In the genomic region with DNA sequence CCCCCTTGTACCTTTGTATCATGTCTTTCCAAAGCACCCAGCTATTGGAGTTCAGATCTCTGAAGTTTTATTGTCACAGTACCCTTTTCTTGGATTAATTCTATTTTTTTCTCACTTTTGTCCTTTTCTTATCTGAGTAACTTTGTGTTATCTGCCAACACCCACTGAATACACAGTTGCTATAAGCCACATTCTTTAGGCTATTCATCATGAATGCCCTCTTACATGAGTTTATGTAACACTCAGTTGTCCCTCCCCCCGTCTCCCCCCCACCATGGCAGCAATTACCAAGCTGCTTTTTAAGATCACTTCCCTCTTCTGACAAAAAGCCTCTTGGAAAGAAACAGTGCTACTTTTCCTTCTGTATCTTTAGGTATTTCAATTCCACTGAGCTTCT, we compare ENCODE assay signal across 33 mouse cellular contexts.
A peak's percentile ranks its signal among the peaks of the same experiment; 100 is the strongest.
DNase-seq lines count a peak whose midpoint lies in the region; ATAC-seq and TF ChIP-seq lines count a peak whose summit lies in the region.
"Had no signal": no experiment of that assay in that cellular context is flagged by ENCODE, and none has a peak within 500 bp of the region (broad histone marks: within the 10 kb centered on the region; RNA-seq: fewer than 3 reads in every experiment).

No protein-coding gene starts in this region.

- TF ChIP-seq CTCF in intestine, postnatal 0 days (IDR thresholded peaks at IDR 0.05; ENCODE audit: low read depth): no peak

- H3K36me3 ChIP-seq in intestine, embryonic 14.5 days (ENCODE audit: control insufficient read depth, insufficient read depth, low read length): no peaks in the 10 kb centered on the region
- H3K36me3 ChIP-seq in intestine, postnatal 0 days (ENCODE audit: control insufficient read depth, insufficient read depth): no peaks in the 10 kb centered on the region
- H3K36me3 ChIP-seq in intestine, embryonic 16.5 days (ENCODE audit: control insufficient read depth, insufficient read depth, low read length): no peaks in the 10 kb centered on the region
- H3K36me3 ChIP-seq in stomach, embryonic 16.5 days (ENCODE audit: control insufficient read depth, insufficient read depth, low read length): no peaks in the 10 kb centered on the region
- no peaks in the 10 kb centered on the region for H3K36me3 ChIP-seq in forebrain, embryonic 16.5 days (ENCODE audit: control insufficient read depth, insufficient read depth)
- H3K36me3 ChIP-seq: embryonic facial prominence, embryonic 10.5 days; embryonic facial prominence, embryonic 13.5 days; forebrain, embryonic 12.5 days; forebrain, embryonic 15.5 days; G1E; heart, embryonic 12.5 days; heart, embryonic 15.5 days; hindbrain, embryonic 10.5 days; hindbrain, embryonic 13.5 days had no signal

- WGBS in intestine, embryonic 14.5 days: 58% methylated on average over 1 of the region's 1 CpGs
- 33% methylated on average over 1 of the region's 1 CpGs for WGBS in intestine, postnatal 0 days
- 46% methylated on average over 1 of the region's 1 CpGs for WGBS in intestine, embryonic 16.5 days
- WGBS in stomach, embryonic 16.5 days: 38% methylated on average over 1 of the region's 1 CpGs
- WGBS in forebrain, embryonic 16.5 days: 66% methylated on average over 1 of the region's 1 CpGs

- no peaks in the 10 kb centered on the region for H3K4me1 ChIP-seq in intestine, embryonic 14.5 days (replicated peaks; ENCODE audit: control insufficient read depth, insufficient read depth, low read length)
- no peaks in the 10 kb centered on the region for H3K4me1 ChIP-seq in intestine, postnatal 0 days (replicated peaks; ENCODE audit: control insufficient read depth, insufficient read depth, low read length)
- H3K4me1 ChIP-seq in intestine, embryonic 16.5 days (ENCODE audit: control insufficient read depth, insufficient read depth, low read length): no peaks in the 10 kb centered on the region
- peaks cover 7% of the 10 kb centered on the region for H3K4me1 ChIP-seq in stomach, embryonic 16.5 days (ENCODE audit: control insufficient read depth, insufficient read depth, low read length)
- no peaks in the 10 kb centered on the region for H3K4me1 ChIP-seq in forebrain, embryonic 16.5 days (replicated peaks; ENCODE audit: control insufficient read depth, insufficient read depth, low read length)
- H3K4me1 ChIP-seq: embryonic facial prominence, embryonic 13.5 days; forebrain, embryonic 12.5 days; forebrain, embryonic 15.5 days; heart, embryonic 12.5 days; heart, embryonic 15.5 days; hindbrain, embryonic 10.5 days; hindbrain, embryonic 13.5 days had no signal

- H3K4me3 ChIP-seq in intestine, embryonic 14.5 days (ENCODE audit: low read depth, low read length): no peak overlapping the region
- H3K4me3 ChIP-seq in intestine, postnatal 0 days (ENCODE audit: low read depth, low read length): no peak overlapping the region
- H3K4me3 ChIP-seq in intestine, embryonic 16.5 days (ENCODE audit: low read length): no peak overlapping the region
- no peak overlapping the region for H3K4me3 ChIP-seq in stomach, embryonic 16.5 days (replicated peaks; ENCODE audit: low read length)
- H3K4me3 ChIP-seq in forebrain, embryonic 16.5 days (replicated peaks; ENCODE audit: low read length): no peak overlapping the region
- H3K4me3 ChIP-seq: embryonic facial prominence, embryonic 10.5 days; embryonic facial prominence, embryonic 13.5 days; erythroblast, embryonic 14.5 days; forebrain, embryonic 12.5 days; forebrain, embryonic 15.5 days; gastrocnemius, adult 2 months; heart, embryonic 12.5 days; heart, embryonic 15.5 days; hindbrain, embryonic 10.5 days; hindbrain, embryonic 13.5 days had no signal

- H3K27ac ChIP-seq in intestine, embryonic 14.5 days (ENCODE audit: low read depth): no peak overlapping the region
- no peak overlapping the region for H3K27ac ChIP-seq in intestine, postnatal 0 days (ENCODE audit: low read depth, low read length)
- H3K27ac ChIP-seq in intestine, embryonic 16.5 days (ENCODE audit: low read length): no peak overlapping the region
- no peak overlapping the region for H3K27ac ChIP-seq in stomach, embryonic 16.5 days (ENCODE audit: low read length)
- no peak overlapping the region for H3K27ac ChIP-seq in forebrain, embryonic 16.5 days (ENCODE audit: low read length)
- H3K27ac ChIP-seq: embryonic facial prominence, embryonic 10.5 days; embryonic facial prominence, embryonic 13.5 days; forebrain, embryonic 12.5 days; forebrain, embryonic 15.5 days; gastrocnemius, adult 2 months; heart, embryonic 15.5 days; hindbrain, embryonic 10.5 days; hindbrain, embryonic 13.5 days had no signal

- H3K9me3 ChIP-seq in intestine, embryonic 14.5 days (ENCODE audit: control insufficient read depth, low read length): no peaks in the 10 kb centered on the region
- no peaks in the 10 kb centered on the region for H3K9me3 ChIP-seq in intestine, postnatal 0 days (ENCODE audit: control insufficient read depth)
- no peaks in the 10 kb centered on the region for H3K9me3 ChIP-seq in intestine, embryonic 16.5 days (ENCODE audit: control insufficient read depth, low read length)
- no peaks in the 10 kb centered on the region for H3K9me3 ChIP-seq in stomach, embryonic 16.5 days (replicated peaks; ENCODE audit: control insufficient read depth, low read length)
- no peaks in the 10 kb centered on the region for H3K9me3 ChIP-seq in forebrain, embryonic 16.5 days (ENCODE audit: control insufficient read depth, low read length)
- H3K9me3 ChIP-seq: embryonic facial prominence, embryonic 10.5 days; embryonic facial prominence, embryonic 13.5 days; forebrain, embryonic 12.5 days; forebrain, embryonic 15.5 days; heart, embryonic 12.5 days; heart, embryonic 15.5 days; hindbrain, embryonic 10.5 days; hindbrain, embryonic 13.5 days had no signal

- no peaks in the 10 kb centered on the region for H3K27me3 ChIP-seq in intestine, embryonic 14.5 days (replicated peaks; ENCODE audit: control insufficient read depth, insufficient read depth, low read length)
- H3K27me3 ChIP-seq in intestine, postnatal 0 days (replicated peaks; ENCODE audit: control insufficient read depth, insufficient read depth, low read length): no peaks in the 10 kb centered on the region
- no peaks in the 10 kb centered on the region for H3K27me3 ChIP-seq in intestine, embryonic 16.5 days (replicated peaks; ENCODE audit: control insufficient read depth, insufficient read depth, low read length)
- no peaks in the 10 kb centered on the region for H3K27me3 ChIP-seq in stomach, embryonic 16.5 days (ENCODE audit: control insufficient read depth, insufficient read depth, low read length)
- H3K27me3 ChIP-seq in forebrain, embryonic 16.5 days (replicated peaks; ENCODE audit: control insufficient read depth, insufficient read depth, low read length): no peaks in the 10 kb centered on the region
- H3K27me3 ChIP-seq: CH12.LX; embryonic facial prominence, embryonic 13.5 days; heart, embryonic 12.5 days; heart, embryonic 15.5 days; hindbrain, embryonic 13.5 days had no signal

- H3K9ac ChIP-seq in intestine, embryonic 14.5 days (ENCODE audit: low read length): no peak overlapping the region
- no peak overlapping the region for H3K9ac ChIP-seq in intestine, postnatal 0 days (ENCODE audit: low read depth, low read length)
- H3K9ac ChIP-seq in intestine, embryonic 16.5 days (ENCODE audit: low read depth, low read length): no peak overlapping the region
- no peak overlapping the region for H3K9ac ChIP-seq in stomach, embryonic 16.5 days (ENCODE audit: low read length)
- H3K9ac ChIP-seq in forebrain, embryonic 16.5 days (replicated peaks; ENCODE audit: low read depth, low read length): no peak overlapping the region
- H3K9ac ChIP-seq: embryonic facial prominence, embryonic 13.5 days; forebrain, embryonic 12.5 days; forebrain, embryonic 15.5 days; heart, embryonic 12.5 days; heart, embryonic 15.5 days; hindbrain, embryonic 13.5 days had no signal

- no peak for DNase-seq in intestine, embryonic 14.5 days (ENCODE audit: low spot score)
- DNase-seq in 3T3-L1 (ENCODE audit: low read depth, low spot score): peak; percentile 9
- no peak for DNase-seq in right cerebral cortex, postnatal 36 days (ENCODE audit: low spot score in 2 of 2)
- DNase-seq: adrenal gland, adult 2 months; adrenal gland, postnatal 14 days; B cell, adult 2 months; cerebellum, adult 11 months; cerebellum, adult 2 months; cerebellum, postnatal 10 days; cerebellum, postnatal 36 days; embryo, embryonic 11 days; gastrocnemius, adult 2 months; gastrocnemius, postnatal 14 days; heart, adult 18-20 months; heart, postnatal 10 days; heart, postnatal 36 days had no signal

- peak; percentile 82; the same call in 1 of the 2 replicates for ATAC-seq in intestine, embryonic 14.5 days (replicated peaks; ENCODE audit: low FRiP score, low TSS enrichment, low read depth)
- ATAC-seq in intestine, postnatal 0 days: no peak
- peak; percentile 90 for ATAC-seq in intestine, embryonic 16.5 days
- ATAC-seq in stomach, embryonic 16.5 days (ENCODE audit: insufficient read depth, low FRiP score): peak; percentile 66; the same call in 1 of the 2 replicates
- ATAC-seq in frontal cortex, adult (ENCODE audit: low TSS enrichment): no peak
- ATAC-seq in forebrain, embryonic 16.5 days: no peak
- ATAC-seq: forebrain, embryonic 15.5 days; hindbrain, embryonic 16.5 days had no signal

- H3K4me2 ChIP-seq in intestine, embryonic 14.5 days (ENCODE audit: low read length): no peak overlapping the region
- no peak overlapping the region for H3K4me2 ChIP-seq in intestine, postnatal 0 days (replicated peaks; ENCODE audit: low read depth)
- H3K4me2 ChIP-seq in intestine, embryonic 16.5 days (ENCODE audit: low read depth, low read length): no peak overlapping the region
- H3K4me2 ChIP-seq in stomach, embryonic 16.5 days (ENCODE audit: low read depth, low read length): no peak overlapping the region
- H3K4me2 ChIP-seq in forebrain, embryonic 16.5 days (ENCODE audit: low read length): no peak overlapping the region
- H3K4me2 ChIP-seq: embryonic facial prominence, embryonic 13.5 days; forebrain, embryonic 12.5 days; forebrain, embryonic 15.5 days; heart, embryonic 12.5 days; heart, embryonic 15.5 days; hindbrain, embryonic 13.5 days had no signal

Comparison
In these comparisons a context has a peak if more than half of its experiments do, and no peak if none do; other contexts are left out.
1. ATAC-seq: peak in intestine, embryonic 14.5 days (single experiment), intestine, embryonic 16.5 days (single experiment) and stomach, embryonic 16.5 days (single experiment); none in intestine, postnatal 0 days (single experiment), frontal cortex, adult (single experiment) and forebrain, embryonic 16.5 days (single experiment).